Mouse (Mus musculus) kidney, adult 11 months (tissue): ENCODE data around the gene Efhb.
A peak's percentile ranks its signal among the peaks of the same experiment; 100 is the strongest.

ENCODE experiments used
- DNase-seq: peaks from one replicate; pipeline ENCODE4 v3.0.0; 2022

Gene Efhb

DNA sequence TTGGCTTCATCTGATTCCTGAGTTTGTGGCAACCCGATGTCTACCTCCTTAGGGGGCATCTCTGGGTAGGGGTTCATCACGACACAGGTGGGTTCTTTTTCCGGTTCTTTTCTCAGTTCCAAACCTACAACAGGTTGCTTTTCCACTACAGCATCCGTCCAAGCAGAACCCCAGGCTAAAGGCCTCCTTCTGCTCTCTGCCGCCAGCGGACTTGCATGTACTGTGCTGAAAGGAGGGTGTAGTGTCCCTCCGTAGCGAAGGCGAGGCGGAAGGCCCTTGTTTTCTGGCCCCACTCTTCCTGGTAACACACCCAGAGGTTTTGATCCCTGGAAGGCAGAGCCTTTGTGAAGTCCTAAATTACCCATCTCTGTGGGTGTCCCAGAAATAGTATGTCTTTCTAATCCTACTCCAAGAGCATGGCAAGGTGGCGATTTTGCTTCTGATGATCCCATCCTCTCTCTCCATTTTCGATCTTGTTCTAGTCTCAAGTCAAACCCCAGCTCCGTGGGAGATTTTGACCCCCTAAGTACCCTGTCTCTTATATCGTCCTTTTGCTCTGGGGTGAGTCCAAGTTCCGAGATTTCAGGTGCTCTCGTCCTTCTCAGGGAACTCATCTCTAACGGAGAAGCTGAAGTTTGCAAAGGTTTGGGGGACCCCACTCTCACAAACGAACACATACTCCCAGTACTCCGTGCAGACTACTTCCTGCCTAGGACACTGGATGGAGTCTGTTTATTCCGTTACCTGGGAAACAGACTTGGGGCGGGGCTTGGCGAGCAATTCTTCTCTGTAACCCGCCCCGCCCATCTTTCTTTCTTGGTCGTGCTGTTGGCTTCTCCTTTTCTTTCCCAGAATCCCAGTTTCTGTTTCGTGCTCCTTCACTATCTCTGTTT, at the start of gene Efhb:
Gene Efhb, minus strand, starts transcription at position 719 of the 893 bp plus-strand sequence.
- DNase-seq, result peak; percentile 86

DNA sequence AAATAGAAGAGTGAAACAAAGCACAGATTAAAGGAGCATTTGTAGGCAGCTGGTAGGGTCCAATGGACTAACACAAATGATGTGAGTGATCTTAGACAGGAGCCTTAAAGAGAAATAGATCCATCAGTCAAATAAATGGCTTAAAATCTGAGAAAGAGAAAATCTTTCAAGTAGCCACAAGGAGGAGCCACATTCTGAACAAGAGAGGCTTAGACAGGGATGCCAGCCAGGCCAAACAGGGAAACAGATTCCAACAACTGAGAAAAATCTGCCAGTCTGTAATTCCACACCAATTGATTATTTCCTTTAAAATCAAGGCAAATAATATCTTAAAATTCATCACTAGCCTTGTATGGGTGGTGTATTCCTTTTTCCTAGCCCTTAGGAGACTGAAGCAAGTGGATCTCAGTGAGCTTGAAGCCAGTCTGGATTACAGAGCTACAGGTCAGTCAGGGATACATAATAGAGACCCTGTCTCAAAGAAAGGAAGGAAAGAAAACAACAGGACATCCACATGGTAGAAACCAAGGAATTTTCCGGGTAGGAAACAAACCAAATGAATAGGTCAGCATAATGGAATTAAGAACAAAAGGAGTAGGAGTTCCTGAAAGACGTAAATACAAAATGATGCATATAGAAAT, 49.3 kb upstream of the Efhb start:
- DNase-seq, result no peak

DNA sequence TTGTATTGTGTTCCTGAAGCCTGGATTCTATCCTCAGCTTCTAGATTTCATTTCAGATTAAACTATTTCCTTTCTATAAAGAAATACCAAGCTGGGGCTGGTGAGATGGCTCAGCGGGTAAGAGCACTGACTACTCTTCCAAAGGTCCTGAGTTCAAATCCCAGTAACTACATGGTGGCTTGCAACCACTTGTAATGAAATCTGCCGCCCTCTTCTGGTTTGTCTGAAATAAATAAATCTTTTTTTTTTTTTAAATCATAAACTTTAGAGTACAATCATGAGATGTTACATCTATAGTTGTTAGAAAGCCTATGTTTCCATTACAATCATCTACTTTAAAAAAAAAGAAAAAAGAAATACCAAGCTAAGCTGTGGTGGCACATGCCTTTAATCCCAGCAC, 39.8 kb upstream of the Efhb start:
- DNase-seq, result no peak

DNA sequence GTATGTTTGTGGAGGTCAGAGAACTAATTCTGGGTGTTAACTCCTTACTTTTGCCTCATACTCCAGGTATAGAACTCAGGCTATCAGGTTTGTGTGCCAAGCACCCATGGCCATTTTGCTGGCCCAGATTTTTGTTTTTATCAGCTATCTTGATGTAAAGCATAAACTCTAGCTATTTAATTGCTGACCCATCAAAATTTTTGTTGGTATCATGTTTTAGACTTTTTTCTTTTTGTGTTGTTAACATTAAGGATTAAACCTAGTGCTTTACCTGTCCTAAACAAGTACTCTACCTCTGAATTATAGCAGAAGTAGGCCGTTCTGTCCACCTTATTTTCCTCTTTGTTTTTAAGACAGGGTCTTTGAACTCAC, 25.9 kb upstream of the Efhb start:
- DNase-seq, result no peak

DNA sequence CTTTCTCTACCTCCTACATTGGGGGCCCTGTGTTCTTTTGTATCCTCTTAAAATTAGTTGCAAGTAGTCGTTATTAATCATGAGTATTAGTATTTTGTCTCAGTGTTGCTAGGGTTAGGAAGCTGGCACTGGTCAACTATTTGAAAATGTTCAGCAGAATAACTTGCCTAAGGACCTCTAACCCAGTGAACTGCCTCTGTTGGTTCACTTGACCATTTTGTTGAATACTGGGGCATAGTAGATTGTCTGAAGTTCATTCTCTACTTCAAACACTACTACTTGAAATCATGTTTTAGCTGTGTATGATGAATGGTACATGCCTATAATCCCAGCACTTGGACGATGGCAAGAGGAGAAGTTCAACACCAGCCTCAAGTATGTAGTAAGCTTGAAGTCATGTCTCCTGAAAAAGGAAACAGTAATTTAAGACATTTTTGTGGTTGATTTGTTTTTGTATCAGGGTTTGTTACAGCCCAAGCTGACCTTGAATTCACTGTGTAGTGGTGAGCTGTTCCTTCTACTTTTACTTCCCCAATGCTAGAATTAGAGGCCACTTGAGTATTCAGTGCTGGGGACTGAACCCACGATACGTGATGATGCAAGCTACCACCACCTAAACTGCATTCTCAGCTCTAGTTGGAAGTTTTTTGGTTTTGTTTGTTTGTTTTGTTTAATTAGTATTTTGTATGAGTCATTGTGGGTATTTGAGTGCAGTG, 25.3 kb upstream of the Efhb start:
- no peak for DNase-seq

DNA sequence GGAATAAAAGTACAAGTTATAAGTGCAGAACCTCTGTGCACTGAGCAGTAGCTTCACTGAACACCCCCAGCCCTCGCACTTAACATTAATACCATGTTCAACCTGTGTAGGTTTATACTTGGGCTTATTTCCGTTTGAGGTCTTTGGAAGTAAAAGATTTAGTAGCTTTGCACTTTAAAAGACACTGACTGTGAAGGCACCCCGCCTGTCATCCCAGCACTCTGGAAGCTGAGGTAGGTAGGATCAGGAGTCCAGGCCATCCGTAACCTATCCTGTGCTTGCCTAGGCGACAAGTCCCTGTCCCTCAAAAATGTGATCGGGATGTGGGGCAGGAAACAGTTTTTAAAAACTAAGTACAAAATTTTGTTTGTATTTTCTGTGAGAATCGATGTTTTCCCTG, 17.3 kb upstream of the Efhb start:
- no peak for DNase-seq

DNA sequence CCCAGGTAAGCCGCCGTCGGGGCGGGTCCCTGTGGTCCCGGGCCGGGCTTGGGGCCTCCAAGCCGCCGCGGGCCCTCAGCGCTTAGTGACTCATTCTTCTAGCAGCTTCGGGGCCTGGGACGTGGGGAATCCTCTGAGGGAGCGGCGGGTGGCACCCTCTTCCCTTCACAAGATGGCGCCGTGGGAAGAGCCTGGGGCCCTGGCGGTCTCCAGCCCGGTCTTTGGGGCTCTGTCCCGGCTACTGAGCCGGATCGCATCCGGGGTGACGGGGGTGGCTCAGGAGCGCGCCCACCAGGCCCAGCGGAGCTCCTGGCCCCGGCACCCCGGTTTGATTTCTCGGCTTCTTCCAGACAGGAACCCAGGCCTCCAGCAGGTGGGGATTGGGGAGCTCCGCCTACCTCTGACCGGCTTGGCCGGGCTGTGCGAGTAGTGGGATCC, 16.5 kb upstream of the Efhb start:
- peak; percentile 61 for DNase-seq

DNA sequence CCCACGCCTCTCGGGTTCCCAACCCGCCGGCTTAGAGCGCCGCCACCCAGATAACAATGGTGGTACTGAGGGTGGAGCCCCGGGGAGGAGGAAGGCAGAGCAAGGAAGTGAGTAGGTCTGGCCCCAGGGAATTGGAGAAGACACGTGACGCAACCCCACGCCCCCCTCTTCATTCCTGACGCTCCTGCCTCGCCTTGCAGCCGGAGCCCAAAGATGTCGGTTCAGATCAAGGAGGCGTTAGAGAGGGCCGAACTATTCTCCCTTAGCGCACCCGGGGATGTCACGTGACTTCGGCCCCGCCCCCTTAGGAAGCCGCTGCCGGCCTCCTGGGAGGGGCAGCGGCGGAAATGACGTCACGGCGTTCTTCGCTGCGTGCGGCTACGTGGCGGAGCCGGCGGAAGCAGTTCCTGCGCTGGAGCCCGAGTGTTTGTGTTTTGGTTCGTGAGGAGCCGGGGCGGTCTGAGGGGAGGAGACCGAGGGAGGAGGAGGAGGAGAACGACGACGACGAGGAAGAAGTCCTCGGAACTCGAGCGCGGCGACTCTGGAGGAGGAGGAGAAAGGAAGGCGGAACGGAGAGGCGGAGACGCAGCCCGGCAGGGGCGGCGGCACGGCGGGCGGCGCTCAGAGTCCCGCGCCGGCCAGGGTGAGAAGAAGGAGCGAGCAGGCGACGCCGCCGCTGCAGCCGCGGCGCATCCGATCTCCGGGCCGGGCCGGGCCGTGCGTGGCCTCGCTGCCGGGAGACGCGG, 15.9 kb upstream of the Efhb start, which contains the start of gene Rab5a:
Gene Rab5a, plus strand, starts transcription at position 377 of the 746 bp plus-strand sequence.
- peak; percentile 99 for DNase-seq

DNA sequence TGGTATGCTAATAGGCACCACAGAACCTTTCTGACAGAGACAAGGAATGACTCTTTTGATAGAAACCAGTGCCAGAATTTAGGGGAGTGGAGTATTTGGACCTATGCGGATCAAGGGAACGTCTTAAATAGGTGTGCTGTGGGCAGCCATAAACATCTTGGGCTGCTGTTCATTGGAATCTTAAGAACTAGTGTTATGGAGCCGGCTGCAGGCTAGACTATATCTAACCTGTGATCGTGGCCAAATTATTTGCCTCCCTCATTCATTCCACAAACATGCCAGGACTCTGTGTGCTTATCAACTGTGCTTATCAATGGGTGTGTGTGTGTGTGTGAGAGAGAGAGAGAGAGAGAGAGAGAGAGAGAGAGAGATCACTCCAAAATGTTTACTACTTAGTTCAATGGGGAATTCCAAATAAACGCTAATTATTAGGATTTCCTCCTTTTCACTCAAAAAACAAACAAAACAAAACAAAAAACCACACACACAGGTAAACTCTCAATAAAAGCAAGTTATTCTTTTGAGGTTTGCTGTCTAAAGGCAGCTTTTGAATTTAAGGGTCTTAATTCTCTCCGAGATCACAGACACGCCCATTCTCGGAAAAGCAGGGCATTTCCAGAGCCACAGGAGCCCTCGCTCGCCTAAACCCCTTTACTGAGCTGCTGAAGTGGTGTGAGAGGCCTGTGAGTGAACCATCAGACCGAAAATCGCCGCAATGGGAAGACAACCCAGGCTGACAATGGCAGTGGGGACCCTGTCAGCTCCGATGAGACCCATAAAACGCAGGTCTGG, 15.1 kb upstream of the Efhb start:
- no peak for DNase-seq

DNA sequence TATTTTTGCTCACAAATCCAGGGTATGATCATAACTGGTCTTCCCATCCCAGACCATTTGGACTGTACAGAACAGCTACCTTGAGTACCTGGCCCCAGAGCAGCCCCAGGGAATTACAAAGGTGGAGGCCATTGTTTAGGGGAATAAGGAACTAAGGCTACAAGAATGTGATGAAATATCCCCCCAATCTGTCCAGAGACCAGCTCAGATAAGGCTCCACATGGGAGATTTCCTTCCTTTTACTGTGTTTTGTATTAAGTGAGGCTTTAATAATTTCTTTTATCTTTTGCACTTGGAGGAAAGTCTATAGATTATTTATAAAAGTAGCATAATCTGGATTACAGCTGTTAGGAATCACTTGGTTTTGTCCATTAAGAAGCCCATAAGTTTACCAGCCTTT, 5.6 kb upstream of the Efhb start:
- DNase-seq, result no peak

DNA sequence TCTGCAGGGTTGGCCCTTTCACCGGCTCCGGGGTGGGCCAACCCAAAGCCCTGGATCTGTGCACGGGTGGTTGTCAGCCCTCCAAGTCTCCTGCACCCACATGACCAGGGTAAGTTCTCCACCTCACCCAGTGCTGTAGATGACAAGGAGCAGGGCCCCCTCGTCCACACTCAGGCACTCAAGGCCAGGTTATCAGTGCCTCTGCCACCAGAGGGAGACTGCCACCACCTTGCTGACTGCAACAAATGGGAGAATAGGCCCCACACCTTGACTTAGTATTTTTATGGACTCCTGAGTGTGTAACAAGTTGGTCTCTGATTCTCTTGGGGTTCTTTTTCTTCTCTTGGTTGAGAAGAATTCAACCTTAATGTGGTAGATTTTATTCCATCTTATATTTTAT, 2.4 kb upstream of the Efhb start:
- no peak for DNase-seq

DNA sequence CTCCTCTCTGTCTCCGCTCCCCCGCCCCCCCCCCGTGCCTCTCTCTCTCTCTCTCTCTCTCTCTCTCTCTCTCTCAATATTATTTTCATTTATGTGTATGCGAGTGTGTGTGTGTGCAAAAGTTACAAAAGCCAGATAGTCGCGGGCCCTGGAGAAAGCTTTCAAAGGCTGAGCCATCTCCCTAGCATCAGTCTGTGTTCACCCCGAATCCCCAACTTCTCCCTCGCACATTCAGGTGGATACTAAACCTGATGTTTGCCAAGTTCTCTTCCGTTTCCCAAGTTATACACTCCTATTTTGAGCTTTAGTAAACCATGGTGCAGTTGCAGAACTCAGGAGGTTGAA, 347 bp upstream of the Efhb start:
- DNase-seq, result no peak

DNA sequence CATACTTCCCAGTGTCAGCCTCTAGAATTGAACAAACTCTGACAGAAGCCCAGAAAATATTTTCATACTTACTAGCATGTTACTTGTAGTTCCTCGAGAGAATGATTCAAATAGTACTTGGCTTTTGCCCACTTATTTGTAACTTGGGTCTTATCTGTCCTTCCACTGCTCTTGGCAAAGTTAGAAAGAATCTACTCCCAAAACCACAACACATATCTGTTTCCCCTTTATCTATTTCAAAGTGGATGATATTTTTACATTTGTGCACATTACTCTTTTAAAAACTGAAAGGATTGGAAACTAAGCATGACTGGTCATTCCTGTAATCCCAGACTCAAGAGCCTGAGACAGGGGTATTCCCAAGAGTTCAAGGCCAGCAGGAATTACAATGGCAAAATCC, 6.4 kb downstream of the Efhb start:
- no peak for DNase-seq

DNA sequence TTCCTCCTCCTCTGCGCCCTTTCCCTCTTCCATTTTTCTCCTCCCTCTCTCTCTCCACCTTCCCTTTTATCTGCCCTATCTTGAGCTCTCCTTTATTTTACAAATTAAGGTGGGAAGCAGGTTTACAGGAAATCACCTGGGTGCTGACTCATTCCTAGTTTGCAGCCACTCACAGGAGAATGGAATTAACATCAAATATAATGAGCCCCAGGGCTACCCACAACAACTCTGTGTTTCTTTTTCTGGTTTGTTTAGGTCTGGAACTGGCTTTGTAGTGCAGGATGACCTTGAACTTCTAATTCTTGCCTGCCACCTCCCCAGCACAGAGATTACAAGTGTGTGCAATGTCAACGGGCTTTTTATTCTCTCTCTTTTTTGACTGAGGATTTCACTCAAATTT, 7.0 kb downstream of the Efhb start:
- DNase-seq, result no peak

DNA sequence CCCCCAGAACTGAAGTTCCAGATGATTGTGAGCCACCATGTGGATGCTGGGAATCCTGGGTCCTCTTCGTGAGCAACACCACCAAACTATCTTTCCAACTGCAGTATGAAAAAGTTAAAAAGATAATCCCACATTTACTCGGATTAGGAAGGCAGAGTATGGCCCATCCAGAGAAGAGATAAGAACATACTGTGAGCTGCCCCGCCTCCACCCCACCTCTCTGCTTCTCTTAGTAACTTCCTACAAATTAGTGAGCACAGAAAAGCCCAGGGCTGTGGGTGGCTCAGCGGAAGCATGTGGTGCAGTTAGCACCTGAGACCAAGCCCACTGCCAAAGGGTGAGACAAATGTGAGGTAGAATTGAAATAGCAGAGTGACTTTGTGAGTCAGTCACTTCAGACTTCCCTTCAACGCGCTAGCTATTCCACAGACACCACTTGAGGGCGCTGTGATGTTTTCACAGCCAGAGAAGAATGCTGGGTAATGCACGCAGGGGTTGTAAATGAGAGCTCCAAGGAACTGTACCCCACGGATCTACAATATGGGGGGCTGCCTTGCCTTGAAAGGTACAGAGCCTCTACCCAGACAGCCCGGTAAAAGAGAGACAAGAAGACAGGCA, 60.3 kb downstream of the Efhb start:
- DNase-seq, result peak; percentile 5

DNA sequence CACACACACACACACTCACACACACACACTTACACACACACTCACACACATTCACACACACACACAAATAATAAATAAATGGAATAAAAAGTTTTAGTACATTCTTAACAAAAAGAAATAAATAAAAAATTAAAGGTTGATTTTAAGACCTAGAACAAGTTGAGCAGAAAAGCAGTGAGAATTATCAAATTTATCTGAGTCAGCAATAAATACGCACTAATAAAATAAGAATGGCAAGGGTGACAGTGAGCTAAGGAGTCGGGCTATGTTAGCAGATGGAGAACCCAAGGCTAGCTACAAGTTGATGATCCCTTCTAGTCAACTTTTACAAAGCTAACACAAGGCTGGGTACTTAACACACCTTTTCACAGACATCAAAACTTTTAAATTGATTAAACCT, 69.9 kb downstream of the Efhb start:
- DNase-seq, result no peak

DNA sequence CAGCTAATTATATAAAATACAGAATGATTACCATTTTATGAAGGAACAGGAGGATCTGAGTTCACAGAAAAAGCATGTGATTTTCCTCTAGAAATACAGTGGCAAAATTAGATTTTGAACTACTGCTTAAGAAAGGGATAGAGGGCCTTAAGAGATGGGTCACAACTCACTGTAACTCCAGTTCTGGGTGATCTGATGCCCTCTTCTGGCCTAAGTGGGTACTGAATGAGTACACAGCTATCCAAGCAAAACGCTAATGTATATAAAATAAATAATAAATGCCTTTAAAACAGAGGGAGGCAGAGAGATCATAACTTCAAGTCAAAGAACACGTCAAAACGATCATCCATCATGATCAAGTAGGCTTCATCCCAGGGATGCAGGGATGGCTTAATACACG, 73.6 kb downstream of the Efhb start:
- DNase-seq, result no peak

DNA sequence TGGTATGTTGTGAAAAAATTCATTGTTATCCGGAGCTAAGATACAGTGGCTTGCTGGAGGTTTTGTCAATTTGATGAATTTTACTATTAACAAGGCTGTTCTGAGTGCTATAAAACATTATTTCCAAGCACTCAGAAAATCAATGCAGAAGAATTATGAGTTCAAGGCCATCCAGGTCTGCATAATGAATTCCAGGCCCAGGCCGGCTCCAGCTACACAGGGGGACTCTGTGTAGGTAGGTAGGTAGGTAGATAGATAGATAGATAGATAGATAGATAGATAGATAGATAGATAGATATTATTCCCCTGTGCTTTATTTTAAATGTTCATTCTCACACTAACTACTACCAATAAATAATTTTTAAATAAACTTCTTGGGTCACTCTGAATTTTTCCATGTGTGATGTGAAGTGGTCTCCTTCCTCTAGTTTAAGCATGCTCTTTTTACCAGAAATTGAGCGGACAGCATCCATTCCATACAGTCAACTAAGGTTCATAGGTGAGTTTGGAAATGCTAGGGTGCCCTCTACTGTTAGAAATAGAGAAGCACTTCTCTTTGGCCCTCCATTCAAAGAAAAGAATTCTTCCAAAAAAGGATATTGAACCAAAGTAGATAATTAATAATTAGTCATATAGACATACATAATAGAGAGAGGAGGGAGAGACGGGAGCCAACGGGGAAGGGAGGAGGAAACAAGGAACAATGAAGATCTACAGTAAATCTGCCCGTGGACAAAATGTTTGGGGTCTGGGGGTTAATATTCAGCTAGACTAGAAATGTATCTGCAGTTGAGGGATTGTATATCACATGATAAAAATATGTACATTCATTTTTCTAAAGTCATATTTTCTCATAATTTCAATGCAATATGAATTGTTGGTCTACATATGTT, 75.3 kb downstream of the Efhb start:
- DNase-seq, result no peak

DNA sequence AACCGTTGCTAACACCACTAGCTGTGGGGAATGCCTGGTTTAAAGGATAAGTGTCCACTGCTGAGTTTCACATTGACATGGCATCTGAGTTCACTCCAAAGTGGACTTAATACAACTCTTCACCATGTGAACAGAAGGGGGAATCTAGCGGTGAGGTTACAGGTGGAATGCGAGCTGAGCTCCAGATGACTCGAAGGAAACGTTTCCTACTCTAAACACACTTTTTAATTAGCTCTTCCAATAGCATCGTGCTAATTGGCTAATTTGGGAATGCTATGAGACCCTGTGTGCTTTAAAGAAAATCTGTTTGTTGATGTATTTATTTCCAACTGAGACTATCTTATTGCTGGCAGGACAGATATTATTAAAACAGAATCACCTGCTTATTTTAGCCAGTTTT, 76.3 kb downstream of the Efhb start:
- no peak for DNase-seq

DNA sequence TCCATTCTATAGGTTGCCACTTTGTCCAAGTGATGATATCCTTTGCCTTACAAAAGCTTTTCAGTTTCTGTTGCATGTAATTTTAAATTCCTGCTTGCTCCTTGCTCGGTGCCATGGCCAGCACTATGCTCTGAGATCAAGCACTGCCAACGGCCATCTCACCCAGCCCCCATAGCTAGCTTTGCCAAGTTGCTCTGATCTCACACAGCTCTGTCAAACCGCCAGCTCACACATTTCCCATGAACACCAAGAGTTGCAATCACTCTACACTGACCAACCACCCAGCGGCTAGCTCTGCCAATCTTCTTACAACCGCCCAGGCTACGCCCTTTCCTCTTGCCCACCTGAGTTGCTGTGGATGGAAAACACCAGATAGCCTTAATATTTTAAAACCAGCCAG, 99.0 kb downstream of the Efhb start:
- DNase-seq, result no peak
